Comparison of ENCODE assay signal across 18 mouse cellular contexts in the genomic region with DNA sequence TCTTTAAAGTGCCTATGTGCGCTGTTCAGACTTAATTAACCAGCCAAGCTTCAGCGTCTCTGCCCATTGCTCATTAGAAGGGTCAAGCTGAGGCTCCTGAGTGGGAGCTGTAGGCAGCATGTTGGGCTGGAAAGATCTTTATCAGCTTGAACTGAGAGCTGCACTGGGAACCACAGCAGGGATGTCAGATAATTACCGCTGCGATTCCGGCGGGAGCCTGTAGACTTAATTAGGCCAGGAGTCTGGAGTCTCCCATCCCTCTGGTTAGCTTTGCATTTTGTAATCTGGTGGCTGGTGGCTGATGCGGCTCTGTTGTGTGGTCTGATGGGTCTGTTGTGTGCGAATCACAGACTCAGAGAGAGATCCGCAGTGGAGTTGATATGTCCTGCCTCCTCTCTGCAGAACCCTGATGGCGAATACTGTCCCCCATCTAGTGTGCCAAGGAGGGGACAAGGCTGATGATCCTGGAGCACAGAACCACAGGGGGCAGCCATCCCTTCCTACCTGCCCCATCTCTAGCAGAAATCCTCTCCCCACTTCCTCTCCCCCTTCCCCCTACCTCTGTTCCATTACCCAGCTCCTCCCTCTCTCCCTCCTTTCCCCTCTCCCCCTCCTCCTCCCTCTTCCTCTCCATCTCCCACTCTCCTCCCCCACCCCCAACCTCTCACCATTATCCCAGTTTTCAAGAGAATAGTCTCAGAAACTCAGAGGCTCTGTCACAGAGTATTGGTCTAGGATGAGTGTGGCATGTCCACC. TPM values are rescaled to one million over a fixed set of nuclear protein-coding genes. Genes with fewer than 3 reads are reported as not detected.
DNase-seq lines count a peak whose midpoint lies in the region; ATAC-seq and TF ChIP-seq lines count a peak whose summit lies in the region.
"Had no signal": no experiment of that assay in that cellular context is flagged by ENCODE, and none has a peak within 500 bp of the region (broad histone marks: within the 10 kb centered on the region; RNA-seq: fewer than 3 reads in every experiment).

No protein-coding gene starts in this region.

- peak overlapping the region; percentile 29 for H3K4me3 ChIP-seq in forebrain, embryonic 10.5 days
- H3K4me3 ChIP-seq in hindbrain, embryonic 13.5 days: no peak overlapping the region
- no peak overlapping the region for H3K4me3 ChIP-seq in midbrain, postnatal 0 days (ENCODE audit: low read depth, low read length)
- H3K4me3 ChIP-seq: erythroblast, embryonic 14.5 days; limb, embryonic 13.5 days; lung, embryonic 15.5 days had no signal

- H3K4me2 ChIP-seq in hindbrain, embryonic 13.5 days: peak overlapping the region; percentile 17; the same call in 1 of the 2 replicates
- H3K4me2 ChIP-seq in midbrain, postnatal 0 days (ENCODE audit: low read depth, low read length, poor library complexity, severe bottlenecking): 0 out of 2 replicates have a peak overlapping the region, but pooled peaks have one; percentile 9
- H3K4me2 ChIP-seq: limb, embryonic 13.5 days; lung, embryonic 15.5 days had no signal

- H3K27me3 ChIP-seq in forebrain, embryonic 10.5 days (ENCODE audit: poor library complexity, severe bottlenecking): peaks cover 32% of the 10 kb centered on the region
- H3K27me3 ChIP-seq in hindbrain, embryonic 13.5 days: peaks cover 5% of the 10 kb centered on the region; the same call in 1 of the 2 replicates
- H3K27me3 ChIP-seq in midbrain, postnatal 0 days (ENCODE audit: insufficient read depth, low read length): no peaks in the 10 kb centered on the region

- H3K9me3 ChIP-seq in forebrain, embryonic 10.5 days: peaks cover 11% of the 10 kb centered on the region; the same call in 1 of the 2 replicates
- H3K9me3 ChIP-seq in hindbrain, embryonic 13.5 days: no peaks in the 10 kb centered on the region
- H3K9me3 ChIP-seq in midbrain, postnatal 0 days (ENCODE audit: low read length): no peaks in the 10 kb centered on the region
- H3K9me3 ChIP-seq: lung, embryonic 15.5 days had no signal

- no peaks in the 10 kb centered on the region for H3K36me3 ChIP-seq in forebrain, embryonic 10.5 days (replicated peaks)
- no peaks in the 10 kb centered on the region for H3K36me3 ChIP-seq in hindbrain, embryonic 13.5 days
- H3K36me3 ChIP-seq in midbrain, postnatal 0 days (ENCODE audit: insufficient read depth, low read length): no peaks in the 10 kb centered on the region
- H3K36me3 ChIP-seq: limb, embryonic 13.5 days; lung, embryonic 15.5 days had no signal

- WGBS in forebrain, embryonic 10.5 days: under 1% methylated on average over 10 of the region's 10 CpGs
- WGBS in hindbrain, embryonic 13.5 days: 7% methylated on average over 10 of the region's 10 CpGs
- WGBS in midbrain, postnatal 0 days: 6% methylated on average over 10 of the region's 10 CpGs

- H3K9ac ChIP-seq in hindbrain, embryonic 13.5 days: no peak overlapping the region
- no peak overlapping the region; the same call in 1 of the 2 replicates for H3K9ac ChIP-seq in midbrain, postnatal 0 days (replicated peaks; ENCODE audit: low read length, poor library complexity, severe bottlenecking)
- H3K9ac ChIP-seq: limb, embryonic 13.5 days; lung, embryonic 15.5 days had no signal

- peak; percentile 72 for ATAC-seq in hindbrain, embryonic 13.5 days (ENCODE audit: low FRiP score)
- no peak for ATAC-seq in midbrain, postnatal 0 days (ENCODE audit: low FRiP score)

- no peak for TF ChIP-seq CTCF in midbrain, postnatal 0 days (IDR thresholded peaks at IDR 0.05)

- peak overlapping the region; percentile 79 for H3K27ac ChIP-seq in forebrain, embryonic 10.5 days
- peak overlapping the region; percentile 87 for H3K27ac ChIP-seq in hindbrain, embryonic 13.5 days
- 0 out of 2 replicates have a peak overlapping the region, but pooled peaks have one; percentile 12 for H3K27ac ChIP-seq in midbrain, postnatal 0 days (ENCODE audit: low read depth, low read length)
- H3K27ac ChIP-seq: limb, embryonic 13.5 days; lung, embryonic 15.5 days had no signal

- peak; percentile 33 for DNase-seq in embryo, embryonic 10.5 days (ENCODE audit: low spot score)
- DNase-seq in embryo, embryonic 10 days (ENCODE audit: low spot score): no peak
- peak; percentile 39 for DNase-seq in forebrain, embryonic 10.5 days (ENCODE audit: extremely low spot score, low spot score)
- peak; percentile 66 for DNase-seq in midbrain, postnatal 0 days (ENCODE audit: low spot score)
- no peak for DNase-seq in liver
- no peak for DNase-seq in lung, postnatal 14 days
- DNase-seq in adrenal gland, postnatal 10 days: no peak
- DNase-seq: adrenal gland, postnatal 36 days; cerebellum, adult 8-10 months; kidney, adult 11 months; thymus, adult 18-20 months had no signal

- H3K4me1 ChIP-seq in forebrain, embryonic 10.5 days: peaks cover 49% of the 10 kb centered on the region
- H3K4me1 ChIP-seq in hindbrain, embryonic 13.5 days (replicated peaks): peaks cover 42% of the 10 kb centered on the region
- peaks cover 13% of the 10 kb centered on the region; the same call in 1 of the 2 replicates for H3K4me1 ChIP-seq in midbrain, postnatal 0 days (ENCODE audit: insufficient read depth, low read length)
- H3K4me1 ChIP-seq: limb, embryonic 13.5 days had no signal

RNA-seq across cellular contexts. Expression of gene Htr6, which starts 35.1 kb away (rescaled TPM):
- 0.07 and 0.12 TPM in 2 replicates for polyA plus RNA-seq in forebrain, embryonic 10.5 days (2016; fragmentation: Nextera tagmentation; extraction: Ambion mirVana)
- 0.18 and 0.27 TPM in 2 replicates for polyA plus RNA-seq in hindbrain, embryonic 13.5 days (2015; fragmentation: Nextera tagmentation; extraction: Ambion mirVana)
- total RNA-seq in midbrain, postnatal 0 days (2014; rRNA removed): 4.2 and 5.9 TPM in 2 replicates
- polyA plus RNA-seq in midbrain, postnatal 0 days (2015; fragmentation: Nextera tagmentation; extraction: Ambion mirVana): 1.0 and 1.1 TPM in 2 replicates
- under 1 TPM in 1 of 2 experiments, not detected in 1; 0.45 TPM for total RNA-seq in adrenal gland, postnatal 10 days (2021)
- total RNA-seq: gastrocnemius, postnatal 4 days; monocyte, adult 5-6 weeks had no signal
- polyA plus RNA-seq: erythroblast, embryonic 14.5 days; heart, postnatal 0 days; lung, embryonic 15.5 days had no signal

RNA-seq across cellular contexts. Expression of gene Nbl1, which starts 52.5 kb away (rescaled TPM):
- polyA plus RNA-seq in forebrain, embryonic 10.5 days (2016; fragmentation: Nextera tagmentation; extraction: Ambion mirVana): 19.6 and 22.7 TPM in 2 replicates
- polyA plus RNA-seq in hindbrain, embryonic 13.5 days (2015; fragmentation: Nextera tagmentation; extraction: Ambion mirVana): 40.8 and 45.3 TPM in 2 replicates
- total RNA-seq in midbrain, postnatal 0 days (2014; rRNA removed): 60.7 and 62.2 TPM in 2 replicates
- polyA plus RNA-seq in midbrain, postnatal 0 days (2015; fragmentation: Nextera tagmentation; extraction: Ambion mirVana): 53.4 and 55.7 TPM in 2 replicates
- total RNA-seq in adrenal gland, postnatal 10 days (2021): 10 to 100 TPM; 39.7 to 40.9 TPM
- total RNA-seq: monocyte, adult 5-6 weeks had no signal

Comparison
In these comparisons a context has a peak if more than half of its experiments do, and no peak if none do; other contexts are left out.
1. DNase-seq: peak in embryo, embryonic 10.5 days (single experiment), forebrain, embryonic 10.5 days (single experiment) and midbrain, postnatal 0 days (single experiment); none in embryo, embryonic 10 days (single experiment), liver (single experiment), lung, postnatal 14 days (single experiment) and adrenal gland, postnatal 10 days (single experiment).
2. H3K27ac ChIP-seq: peak in every context shown above with its lines; median percentile 87 in hindbrain, embryonic 13.5 days; 79 in forebrain, embryonic 10.5 days; 12 in midbrain, postnatal 0 days.